Mouse (Mus musculus) stomach, postnatal 0 days (tissue): ENCODE results near the gene Stap2.

Source experiments
- CTCF ChIP-seq: IDR thresholded peaks from 2 replicates; pipeline ENCODE4 v1.5.1; 2016; ENCODE audit warnings: antibody characterized with exemption, low read depth, mild to moderate bottlenecking, moderate library complexity
- EP300 ChIP-seq: optimal IDR thresholded peaks from 2 replicates; pipeline ENCODE3; 2016; ENCODE audit warnings: antibody characterized with exemption

DNA sequence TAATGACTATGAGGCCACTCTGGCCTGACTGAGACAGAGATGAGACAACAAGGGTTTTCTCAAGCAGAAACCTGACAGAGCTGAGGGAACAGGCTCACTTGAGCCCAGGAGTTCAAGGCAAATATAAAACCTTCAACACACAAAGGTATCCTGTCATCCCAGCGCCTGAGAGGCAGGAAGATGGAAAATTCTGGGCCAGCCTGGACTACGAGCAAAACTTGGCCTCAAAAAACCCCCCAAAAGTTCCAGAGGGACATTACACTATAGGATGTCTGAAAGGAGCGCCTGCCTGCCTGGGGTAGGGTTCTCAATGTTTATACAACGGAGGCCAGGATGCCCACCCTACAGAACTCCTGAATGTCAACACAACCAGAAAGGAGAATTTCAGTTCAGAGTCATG is 29.8 kb upstream of the Stap2 start:
- TF ChIP-seq CTCF (no peak), EP300 (no peak)
